Mouse (Mus musculus) hindbrain, embryonic 11.5 days (tissue): ENCODE results near the gene Coro1b. TPM values are rescaled to one million over a fixed set of nuclear protein-coding genes. Genes with fewer than 3 reads are reported as not detected.

ENCODE experiments used
- ATAC-seq: fragments of 200-750 bp; cut with Nextera tagmentation; 2 replicates; pipeline ENCODE4 v1.8.0; 2017; ENCODE audit warnings: mild to moderate bottlenecking, moderate TSS enrichment, moderate library complexity; ENCODE audit not compliant: low FRiP score
- DNase-seq: peaks from one replicate; pipeline ENCODE4 v3.0.0-alpha.2; 2015; ENCODE audit warnings: low spot score
- H3K27ac ChIP-seq: fragments of 300-500 bp; sonication (generic); 2 replicates; pipeline ENCODE4 v1.5.1; 2014; ENCODE audit warnings: mild to moderate bottlenecking, low read depth, low read length
- H3K27me3 ChIP-seq: fragments of 300-500 bp; sonication (generic); 2 replicates; pipeline ENCODE4 v1.6.1; 2014; ENCODE audit warnings: mild to moderate bottlenecking, low read length, moderate library complexity, mixed read lengths; ENCODE audit not compliant: control insufficient read depth, insufficient read depth
- H3K36me3 ChIP-seq: fragments of 300-500 bp; sonication (generic); 2 replicates; pipeline ENCODE4 v1.6.1; 2014; ENCODE audit warnings: mild to moderate bottlenecking, low read length, moderate library complexity, mixed read lengths; ENCODE audit not compliant: control insufficient read depth, insufficient read depth
- H3K4me1 ChIP-seq: fragments of 300-500 bp; sonication (generic); replicated peaks from 2 replicates; pipeline ENCODE4 v1.6.1; 2014; ENCODE audit warnings: low read length, mixed read lengths; ENCODE audit not compliant: control insufficient read depth, insufficient read depth
- H3K4me2 ChIP-seq: fragments of 300-500 bp; sonication (generic); replicated peaks from 2 replicates; pipeline ENCODE4 v1.6.1; 2014; ENCODE audit warnings: mild to moderate bottlenecking, low read depth, low read length
- H3K4me3 ChIP-seq: fragments of 300-500 bp; sonication (generic); 2 replicates; pipeline ENCODE4 v1.5.1; 2014; ENCODE audit warnings: low read depth, low read length
- H3K9ac ChIP-seq: fragments of 300-500 bp; sonication (generic); 2 replicates; pipeline ENCODE4 v1.6.1; 2014; ENCODE audit warnings: low read depth, low read length
- H3K9me3 ChIP-seq: fragments of 300-500 bp; sonication (generic); 2 replicates; pipeline ENCODE4 v1.6.1; 2016; ENCODE audit warnings: low read length; ENCODE audit not compliant: control insufficient read depth
- WGBS: fragments of 180-500 bp; shearing (Covaris S2); extraction: QIAGEN DNeasy Blood & Tissue Kit; methylation state at CpG from one replicate; pipeline ENCODE4 v1.1.7; 2014; 5-methylcytosine and 5-hydroxymethylcytosine counted together
- polyA plus RNA-seq: library from polyadenylated mRNA; unstranded; fragments of >200 nt; fragmentation: Nextera tagmentation; extraction: Ambion mirVana; gene quantifications from 2 replicates; pipeline ENCODE4 v1.2.1, GENCODE M21; 2014

The Coro1b gene
- polyA plus RNA-seq, 1 experiment from 2014 or later, result 123 TPM

GRCm38 (mm10) chr19:4103792-4104191 is 44.6 kb upstream of the Coro1b start:
- Histone ChIP-seq H3K27me3 (peaks cover 23% of the 10 kb centered on the region), H3K9ac (no peak overlapping the region), H3K36me3 (no peaks in the 10 kb centered on the region), H3K9me3 (no peaks in the 10 kb centered on the region), H3K4me1 (peaks cover 13% of the 10 kb centered on the region), H3K4me2 (no peak overlapping the region), H3K27ac (no peak overlapping the region), H3K4me3 (no peak overlapping the region)
- DNase-seq, result no peak
- no peak for ATAC-seq
- WGBS, result 75% methylated on average over 3 of the region's 3 CpGs

GRCm38 (mm10) chr19:4104675-4105194 is 43.7 kb upstream of the Coro1b start:
- Histone ChIP-seq H3K4me2 (no peak overlapping the region), H3K4me1 (peaks cover 10% of the 10 kb centered on the region), H3K4me3 (no peak overlapping the region), H3K9ac (no peak overlapping the region), H3K36me3 (no peaks in the 10 kb centered on the region), H3K9me3 (no peaks in the 10 kb centered on the region), H3K27ac (no peak overlapping the region), H3K27me3 (peaks cover 21% of the 10 kb centered on the region)
- ATAC-seq (no peak), DNase-seq (no peak)
- 86% methylated on average over 16 of the region's 16 CpGs for WGBS

DNA sequence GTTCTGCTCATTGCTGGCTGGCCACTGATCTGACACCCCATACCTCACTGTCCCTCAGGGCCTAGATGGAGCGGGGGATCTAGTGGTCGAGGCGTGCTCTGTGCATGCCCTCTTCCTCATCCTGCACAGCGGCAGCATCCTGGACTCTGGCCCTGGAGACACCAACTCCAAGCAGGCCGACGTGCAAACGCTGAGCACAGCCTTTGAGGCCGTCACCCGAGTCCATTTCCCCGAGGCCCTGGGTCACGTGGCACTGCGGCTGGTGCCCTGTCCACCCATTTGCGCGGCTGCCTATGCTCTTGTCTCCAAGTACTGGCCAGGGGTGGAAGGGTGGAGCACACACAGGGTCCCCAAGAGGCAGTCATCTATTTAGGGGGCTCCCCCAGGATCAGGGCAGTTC is 41.8 kb upstream of the Coro1b start:
- Histone ChIP-seq H3K4me2 (no peak overlapping the region), H3K27me3 (peaks cover 7% of the 10 kb centered on the region), H3K4me1 (no peaks in the 10 kb centered on the region), H3K9ac (no peak overlapping the region), H3K36me3 (no peaks in the 10 kb centered on the region), H3K9me3 (no peaks in the 10 kb centered on the region), H3K4me3 (no peak overlapping the region), H3K27ac (no peak overlapping the region)
- 89% methylated on average over 14 of the region's 14 CpGs for WGBS
- DNase-seq, result no peak
- no peak for ATAC-seq

DNA sequence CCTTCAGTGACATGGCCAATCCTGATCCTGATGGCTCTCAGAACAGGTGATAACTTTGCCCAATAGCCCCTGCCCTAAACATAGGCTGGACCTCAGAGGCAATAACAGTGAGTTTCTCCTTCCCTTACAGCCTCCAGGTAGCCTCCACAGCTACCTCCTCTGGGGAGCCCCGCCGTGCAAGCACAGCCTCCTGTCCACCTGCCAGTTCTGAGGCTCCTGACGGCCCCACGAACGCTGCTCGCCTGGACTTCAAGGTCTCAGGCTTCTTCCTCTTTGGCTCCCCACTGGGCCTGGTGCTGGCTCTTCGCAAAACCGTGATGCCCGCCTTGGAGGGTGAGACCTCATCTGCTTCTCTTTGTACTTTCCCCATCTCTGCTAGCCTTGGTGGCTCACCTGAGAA is 39.9 kb upstream of the Coro1b start:
- Histone ChIP-seq H3K36me3 (no peaks in the 10 kb centered on the region), H3K9ac (no peak overlapping the region), H3K27ac (no peak overlapping the region), H3K4me1 (no peaks in the 10 kb centered on the region), H3K4me2 (no peak overlapping the region), H3K4me3 (no peak overlapping the region), H3K9me3 (no peaks in the 10 kb centered on the region), H3K27me3 (no peaks in the 10 kb centered on the region)
- 84% methylated on average over 9 of the region's 9 CpGs for WGBS
- no peak for ATAC-seq
- no peak for DNase-seq

DNA sequence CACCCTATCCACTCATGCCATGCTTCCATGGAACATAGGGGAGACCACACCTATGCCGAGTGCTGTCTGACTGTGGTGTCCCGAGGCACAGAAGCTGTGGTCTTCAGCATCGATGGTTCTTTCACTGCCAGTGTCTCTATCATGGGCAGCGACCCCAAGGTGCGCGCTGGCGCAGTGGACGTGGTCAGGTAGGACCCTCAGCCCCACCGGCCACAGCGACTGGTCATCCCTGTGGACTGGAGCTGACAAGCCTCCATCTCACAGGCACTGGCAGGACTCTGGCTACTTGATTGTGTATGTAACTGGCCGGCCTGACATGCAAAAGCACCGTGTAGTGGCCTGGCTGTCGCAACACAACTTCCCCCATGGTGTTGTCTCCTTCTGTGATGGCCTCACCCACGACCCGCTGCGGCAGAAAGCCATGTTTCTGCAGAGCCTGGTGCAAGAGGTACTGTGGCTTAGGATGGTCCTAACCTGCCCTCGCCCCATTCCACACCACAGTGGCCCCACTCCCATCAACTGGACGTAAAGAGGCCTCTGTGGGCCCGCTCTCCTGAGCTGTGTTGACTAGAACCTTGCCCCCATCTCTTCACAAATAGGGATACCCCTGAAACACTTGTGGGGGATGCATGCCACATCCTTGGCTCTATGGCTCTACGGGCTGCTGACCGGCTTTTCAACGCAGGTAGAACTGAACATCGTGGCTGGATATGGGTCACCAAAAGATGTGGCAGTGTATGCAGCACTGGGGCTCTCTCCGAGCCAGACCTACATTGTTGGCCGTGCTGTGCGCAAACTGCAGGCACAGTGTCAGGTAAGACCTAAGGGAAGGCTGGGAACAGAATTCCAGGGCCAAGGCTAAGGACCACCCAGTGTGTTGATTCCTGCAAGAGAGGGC is 36.1 kb upstream of the Coro1b start:
- H3K9me3 ChIP-seq, result no peaks in the 10 kb centered on the region
- ATAC-seq (no peak), DNase-seq (no peak)
- H3K27ac ChIP-seq, result no peak overlapping the region
- no peak overlapping the region for H3K4me3 ChIP-seq
- H3K36me3 ChIP-seq, result 0 out of 2 replicates have a peak, but pooled peaks cover 2% of the 10 kb centered on the region
- no peak overlapping the region for H3K9ac ChIP-seq
- WGBS, result 92% methylated on average over 26 of the region's 26 CpGs
- H3K4me1 ChIP-seq, result no peaks in the 10 kb centered on the region
- no peak overlapping the region for H3K4me2 ChIP-seq
- no peaks in the 10 kb centered on the region for H3K27me3 ChIP-seq

- WGBS, result 88% methylated on average over 13 of the region's 13 CpGs
- no peaks in the 10 kb centered on the region for H3K9me3 ChIP-seq
- no peak for ATAC-seq
These were observed 35.1 kb upstream of the Coro1b start for GRCm38 (mm10) chr19:4113186-4113805.

DNA sequence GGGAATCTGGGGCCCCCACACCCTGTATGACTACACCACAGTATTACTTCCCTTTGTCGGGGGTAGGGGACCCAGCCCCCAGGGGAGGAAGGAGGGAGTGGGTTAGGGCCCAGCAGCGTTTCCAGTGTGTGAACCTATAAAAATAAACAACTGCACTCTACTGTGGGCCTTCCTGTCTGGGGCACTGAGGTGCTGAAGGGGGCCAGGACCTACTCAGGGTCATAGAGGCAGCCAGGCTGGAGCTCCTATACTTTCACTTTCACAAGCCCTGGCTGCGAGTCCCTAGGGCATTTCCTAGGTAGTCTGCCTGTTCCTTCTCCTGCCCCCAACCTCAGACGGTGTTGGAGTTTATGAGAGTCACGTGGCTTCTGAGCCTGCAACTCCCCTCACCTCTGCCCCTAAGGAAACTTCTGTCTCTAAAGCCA is 34.6 kb upstream of the Coro1b start:
- H3K36me3 ChIP-seq, result 0 out of 2 replicates have a peak, but pooled peaks cover 2% of the 10 kb centered on the region
- no peaks in the 10 kb centered on the region for H3K27me3 ChIP-seq
- DNase-seq (no peak), ATAC-seq (no peak)
- no peak overlapping the region for H3K27ac ChIP-seq
- no peak overlapping the region for H3K9ac ChIP-seq
- H3K4me3 ChIP-seq, result no peak overlapping the region
- H3K9me3 ChIP-seq, result no peaks in the 10 kb centered on the region
- no peaks in the 10 kb centered on the region for H3K4me1 ChIP-seq
- WGBS, result 62% methylated on average over 5 of the region's 5 CpGs
- no peak overlapping the region for H3K4me2 ChIP-seq

More at GRCm38 (mm10) chr19:4113186-4113805, 35.1 kb upstream of the Coro1b start:
- Histone ChIP-seq H3K4me2 (no peak overlapping the region), H3K9ac (no peak overlapping the region), H3K27me3 (no peaks in the 10 kb centered on the region), H3K4me3 (no peak overlapping the region), H3K36me3 (0 out of 2 replicates have a peak, but pooled peaks cover 2% of the 10 kb centered on the region), H3K27ac (no peak overlapping the region), H3K4me1 (no peaks in the 10 kb centered on the region)
- DNase-seq, result no peak

- no peak overlapping the region for H3K9ac ChIP-seq
- 92% methylated on average over 10 of the region's 10 CpGs for WGBS
- DNase-seq (no peak), ATAC-seq (no peak)
- no peaks in the 10 kb centered on the region for H3K4me1 ChIP-seq
- no peak overlapping the region for H3K4me2 ChIP-seq
- H3K4me3 ChIP-seq, result no peak overlapping the region
- H3K27ac ChIP-seq, result no peak overlapping the region
- H3K27me3 ChIP-seq, result no peaks in the 10 kb centered on the region
- H3K36me3 ChIP-seq, result 0 out of 2 replicates have a peak, but pooled peaks cover 2% of the 10 kb centered on the region
- H3K9me3 ChIP-seq, result no peaks in the 10 kb centered on the region
These were observed 33.9 kb upstream of the Coro1b start for GRCm38 (mm10) chr19:4114551-4114950.
